ENCODE assay signal across 8 mouse cellular contexts in the genomic region with DNA sequence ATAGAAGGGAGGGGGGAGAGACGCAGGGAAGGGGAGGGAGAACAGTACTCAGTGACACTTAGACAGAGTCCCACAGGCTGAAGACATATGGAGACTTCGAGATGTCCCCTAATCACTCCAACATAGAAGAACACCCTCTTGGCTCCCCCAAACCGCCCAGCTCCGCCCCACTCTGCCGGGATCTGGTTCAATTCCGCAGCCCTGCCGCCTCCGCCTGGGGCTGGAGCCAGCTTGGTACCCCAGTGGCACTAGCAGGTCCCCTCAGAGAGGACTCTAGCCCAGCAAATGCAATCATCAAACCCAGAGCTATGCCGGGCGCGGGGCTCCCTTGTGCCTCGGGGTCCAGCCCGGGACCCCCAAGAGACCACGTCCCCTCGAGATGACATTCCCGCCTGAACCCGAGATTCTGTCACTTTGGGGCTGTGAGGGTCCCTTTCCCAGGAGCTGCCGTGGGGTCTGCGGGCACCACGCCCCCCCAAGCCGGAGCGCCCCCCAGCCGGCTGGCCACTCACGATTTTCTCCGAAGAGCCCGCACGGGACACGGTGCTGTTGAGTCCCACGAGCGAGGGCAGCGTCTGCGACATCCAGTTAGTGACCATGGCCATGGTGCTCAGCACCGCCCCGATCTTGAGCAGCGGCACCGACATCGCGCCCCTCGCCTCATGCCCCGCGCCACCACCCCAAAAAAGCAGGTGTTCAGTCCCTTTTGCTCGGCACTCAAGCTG. TPM values are rescaled to one million over a fixed set of nuclear protein-coding genes. Genes with fewer than 3 reads are reported as not detected.
A peak's percentile ranks its signal among the peaks of the same experiment; 100 is the strongest.
DNase-seq lines count a peak whose midpoint lies in the region; ATAC-seq and TF ChIP-seq lines count a peak whose summit lies in the region.

No protein-coding gene starts in this region.

- H3K9ac ChIP-seq in hindbrain, embryonic 15.5 days: peak overlapping the region; percentile 63

- peak; percentile 58 for ATAC-seq in frontal cortex, adult (ENCODE audit: low TSS enrichment)
- no peak for ATAC-seq in megakaryocyte, adult 5-6 weeks (ENCODE audit: poor library complexity, severe bottlenecking)
- peak; percentile 42; the same call in 1 of the 2 replicates for ATAC-seq in hindbrain, embryonic 15.5 days (ENCODE audit: low FRiP score, low read depth)
- ATAC-seq in megakaryocyte progenitor cell, adult 5-6 weeks (replicated peaks; ENCODE audit: poor library complexity): no peak; the same call in 1 of the 2 replicates

- H3K9me3 ChIP-seq in megakaryocyte, embryonic 14.5 days: no peaks in the 10 kb centered on the region
- H3K9me3 ChIP-seq in hindbrain, embryonic 15.5 days: no peaks in the 10 kb centered on the region

- H3K4me2 ChIP-seq in hindbrain, embryonic 15.5 days: peak overlapping the region; percentile 98
- H3K4me2 ChIP-seq in myocyte (ENCODE audit: low read depth): peak overlapping the region; percentile 90

- peak overlapping the region; percentile 30 for H3ac ChIP-seq in myocyte (ENCODE audit: control insufficient read depth, insufficient read length)

- H3K4me1 ChIP-seq in megakaryocyte, embryonic 14.5 days: peaks cover 32% of the 10 kb centered on the region
- peaks cover 32% of the 10 kb centered on the region for H3K4me1 ChIP-seq in hindbrain, embryonic 15.5 days (replicated peaks)

- DNase-seq in frontal cortex, postnatal 10 days (ENCODE audit: low spot score in 2 of 2): no peak
- DNase-seq in embryo, embryonic 10.5 days (ENCODE audit: low spot score): no peak

- peak overlapping the region; percentile 90 for H3K4me3 ChIP-seq in megakaryocyte, embryonic 14.5 days (replicated peaks)
- peak overlapping the region; percentile 61 for H3K4me3 ChIP-seq in hindbrain, embryonic 15.5 days
- H3K4me3 ChIP-seq in myocyte: peak overlapping the region; percentile 12

- no peaks in the 10 kb centered on the region for H3K79me2 ChIP-seq in myocyte (ENCODE audit: control insufficient read depth, insufficient read depth)

- no peaks in the 10 kb centered on the region for H3K36me3 ChIP-seq in megakaryocyte, embryonic 14.5 days (replicated peaks; ENCODE audit: low read length)
- H3K36me3 ChIP-seq in hindbrain, embryonic 15.5 days: no peaks in the 10 kb centered on the region
- H3K36me3 ChIP-seq in myocyte (ENCODE audit: control insufficient read depth, insufficient read depth): no peaks in the 10 kb centered on the region

- H3K27me3 ChIP-seq in megakaryocyte, embryonic 14.5 days (replicated peaks): peaks cover 86% of the 10 kb centered on the region
- no peaks in the 10 kb centered on the region for H3K27me3 ChIP-seq in hindbrain, embryonic 15.5 days
- H3K27me3 ChIP-seq in myocyte (ENCODE audit: control insufficient read depth, insufficient read depth, insufficient read length): peaks cover 45% of the 10 kb centered on the region

- 2% methylated on average over 42 of the region's 42 CpGs for WGBS in hindbrain, embryonic 15.5 days

- TF ChIP-seq POLR2A in myocyte (IDR thresholded peaks at IDR 0.05; ENCODE audit: insufficient read length, low read depth): no peak

- peak overlapping the region; percentile 8; the same call in 1 of the 2 replicates for H3K27ac ChIP-seq in hindbrain, embryonic 15.5 days (replicated peaks)

TF ChIP-seq in myocyte, 11 proteins besides CTCF, POLR2A, EP300 and RAD21:
- TF ChIP-seq POLR2AphosphoS2 (IDR thresholded peaks at IDR 0.05; ENCODE audit: insufficient read length, low read depth) (no peak), MAX (IDR thresholded peaks at IDR 0.05; ENCODE audit: low read depth) (no peak), SRF (IDR thresholded peaks at IDR 0.05; ENCODE audit: control insufficient read depth, insufficient read length, low read depth) (no peak), REST (IDR thresholded peaks at IDR 0.05; ENCODE audit: insufficient read depth, insufficient read length) (no peak), TCF12 (IDR thresholded peaks at IDR 0.05; ENCODE audit: insufficient read depth, poor library complexity, severe bottlenecking) (no peak), MYOD1 (IDR thresholded peaks at IDR 0.05; ENCODE audit: control insufficient read depth in 1 of 3, insufficient read length in 2 of 3, low read depth in 2 of 3) (no peak), TCF3 (IDR thresholded peaks at IDR 0.05; ENCODE audit: insufficient read length, low read depth) (no peak), MYOG (IDR thresholded peaks at IDR 0.05; ENCODE audit: control insufficient read depth in 1 of 3, insufficient read depth in 1 of 3, insufficient read length in 2 of 3, low read depth in 2 of 3) (no peak), E2F4 (IDR thresholded peaks at IDR 0.05; ENCODE audit: insufficient read depth) (no peak), USF1 (IDR thresholded peaks at IDR 0.05; ENCODE audit: low read depth) (no peak), CEBPB (IDR thresholded peaks at IDR 0.05; ENCODE audit: insufficient read depth, poor library complexity, severe bottlenecking) (no peak)

RNA-seq across cellular contexts. Expression of gene Olfm2, which starts 19.9 kb away (rescaled TPM):
- polyA plus RNA-seq in megakaryocyte, embryonic 14.5 days (2012; ENCODE audit: insufficient read depth, low replicate concordance): 0.16 TPM in 1 of 2 replicates, not detected in the other
- not detected in 2 replicates for total RNA-seq in megakaryocyte, adult 5-6 weeks (2015)
- not detected in 2 replicates for total RNA-seq in megakaryocyte, adult 5-6 weeks (2017)
- polyA plus RNA-seq in hindbrain, embryonic 15.5 days (2015; fragmentation: Nextera tagmentation; extraction: Ambion mirVana): 199 and 226 TPM in 2 replicates
- polyA plus RNA-seq in myocyte (2012; fragmentation: generic; extraction: Trizol): 0.11 TPM
- total RNA-seq in megakaryocyte progenitor cell, adult 5-6 weeks (2015): 0.27 and 0.32 TPM in 2 replicates
- total RNA-seq in megakaryocyte progenitor cell, adult 5-6 weeks (2017): 0.34 TPM in 1 of 2 replicates, not detected in the other

Comparison
In these comparisons a context has a peak if more than half of its experiments do, and no peak if none do; other contexts are left out.
1. ATAC-seq: peak in frontal cortex, adult (single experiment) and hindbrain, embryonic 15.5 days (single experiment); none in megakaryocyte, adult 5-6 weeks (single experiment) and megakaryocyte progenitor cell, adult 5-6 weeks (single experiment).
2. H3K4me3 ChIP-seq: peak in every context shown above with its lines; median percentile 90 in megakaryocyte, embryonic 14.5 days; 61 in hindbrain, embryonic 15.5 days; 12 in myocyte.
3. RNA of gene Olfm2, which starts 19.9 kb away (polyA plus RNA-seq): 199 to 226 TPM in hindbrain, embryonic 15.5 days; 0.16 TPM in megakaryocyte, embryonic 14.5 days and 0.11 TPM in myocyte (single experiment); every median in the first group is over 100 times any median in the second.